Mouse (Mus musculus): ENCODE results near the gene Susd1.

- no peak for TF ChIP-seq CTCF (conservative IDR thresholded peaks at IDR 0.05 in 1 of 2, IDR thresholded peaks at IDR 0.05 in 1 of 2; ENCODE audit: low read depth in 2 of 2, low read length in 2 of 2)
- TF ChIP-seq MAFK (IDR thresholded peaks at IDR 0.05; ENCODE audit: insufficient replicate concordance, low read length) = no peak
- no peak for TF ChIP-seq MAZ (IDR thresholded peaks at IDR 0.05; ENCODE audit: low read depth, low read length)
- no peak for TF ChIP-seq ZNF384 (IDR thresholded peaks at IDR 0.05; ENCODE audit: low read depth, low read length)
- no peak for TF ChIP-seq EP300 (IDR thresholded peaks at IDR 0.05; ENCODE audit: low read length)
- TF ChIP-seq RCOR1 (conservative IDR thresholded peaks at IDR 0.05; ENCODE audit: low read depth, low read length) = no peak
- no peak for TF ChIP-seq E2F4 (IDR thresholded peaks at IDR 0.05; ENCODE audit: insufficient replicate concordance, low read depth, low read length)
- TF ChIP-seq TBP (conservative IDR thresholded peaks at IDR 0.05; ENCODE audit: low read depth, low read length) = no peak
- no peak for TF ChIP-seq IRF4 (IDR thresholded peaks at IDR 0.05; ENCODE audit: low read depth, low read length)
- TF ChIP-seq UBTF (IDR thresholded peaks at IDR 0.05; ENCODE audit: low read depth, low read length) = no peak
- no peak for TF ChIP-seq NRF1 (IDR thresholded peaks at IDR 0.05; ENCODE audit: low read depth, low read length)
- TF ChIP-seq HCFC1 (IDR thresholded peaks at IDR 0.05; ENCODE audit: low read depth, low read length) = no peak
- no peak for TF ChIP-seq POLR2A (IDR thresholded peaks at IDR 0.05; ENCODE audit: low read depth, low read length)
Observed at GRCm38 (mm10) chr4:59385254-59385895, 53.1 kb downstream of the Susd1 start.
